Mouse (Mus musculus) intestine, postnatal 0 days (tissue): Measurements from ENCODE around the gene Trak1. TPM values are rescaled to one million over a fixed set of nuclear protein-coding genes. Genes with fewer than 3 reads are reported as not detected.

Experiments
- ATAC-seq: fragments of 200-750 bp; cut with Nextera tagmentation; 2 replicates; pipeline ENCODE4 v1.8.0; 2017; ENCODE audit warnings: mild to moderate bottlenecking, moderate TSS enrichment, moderate library complexity
- H3K27ac ChIP-seq: fragments of 300-500 bp; sonication (generic); 2 replicates; pipeline ENCODE4 v1.5.1; 2014; ENCODE audit warnings: mild to moderate bottlenecking, low read depth, low read length, moderate library complexity
- H3K27me3 ChIP-seq: fragments of 300-500 bp; sonication (generic); replicated peaks from 2 replicates; pipeline ENCODE4 v1.6.1; 2014; ENCODE audit warnings: low read length, mixed read lengths; ENCODE audit not compliant: control insufficient read depth, insufficient read depth
- H3K36me3 ChIP-seq: fragments of 300-500 bp; sonication (generic); 2 replicates; pipeline ENCODE4 v1.6.1; 2014; ENCODE audit warnings: mild to moderate bottlenecking, moderate library complexity; ENCODE audit not compliant: control insufficient read depth, insufficient read depth
- H3K4me1 ChIP-seq: fragments of 300-500 bp; sonication (generic); replicated peaks from 2 replicates; pipeline ENCODE4 v1.6.1; 2014; ENCODE audit warnings: antibody characterized with exemption, low read length, mixed read lengths; ENCODE audit not compliant: control insufficient read depth, insufficient read depth
- H3K4me2 ChIP-seq: fragments of 300-500 bp; sonication (generic); replicated peaks from 2 replicates; pipeline ENCODE4 v1.6.1; 2014; ENCODE audit warnings: low read depth, mild to moderate bottlenecking, moderate library complexity
- H3K4me3 ChIP-seq: fragments of 300-500 bp; sonication (generic); 2 replicates; pipeline ENCODE4 v1.5.1; 2014; ENCODE audit warnings: low read depth, low read length
- H3K9ac ChIP-seq: fragments of 300-500 bp; sonication (generic); 2 replicates; pipeline ENCODE4 v1.6.1; 2014; ENCODE audit warnings: mild to moderate bottlenecking, low read depth, low read length
- H3K9me3 ChIP-seq: fragments of 300-500 bp; sonication (generic); 2 replicates; pipeline ENCODE4 v1.6.1; 2016; ENCODE audit warnings: mixed run types; ENCODE audit not compliant: control insufficient read depth
- CTCF ChIP-seq: sonication (generic); IDR thresholded peaks from 2 replicates; pipeline ENCODE4 v1.5.1; 2016; ENCODE audit warnings: low read depth, mild to moderate bottlenecking, control low read depth, antibody characterized with exemption, moderate library complexity
- WGBS: fragments of 180-500 bp; shearing (Covaris S2); extraction: QIAGEN DNeasy Blood & Tissue Kit; methylation state at CpG from one replicate; pipeline ENCODE4 v1.1.7; 2014; 5-methylcytosine and 5-hydroxymethylcytosine counted together
- polyA plus RNA-seq: library from polyadenylated mRNA; unstranded; fragments of >200 nt; fragmentation: Nextera tagmentation; extraction: Ambion mirVana; gene quantifications from 2 replicates; pipeline ENCODE4 v1.2.1, GENCODE M21; 2015

The Trak1 gene
- polyA plus RNA-seq, 1 experiment from 2014 or later: 16.3 TPM

- WGBS: 70% methylated on average over 11 of the region's 11 CpGs
- no peak overlapping the region for H3K4me3 ChIP-seq
- peaks cover 55% of the 10 kb centered on the region for H3K27me3 ChIP-seq
- no peak overlapping the region for H3K4me2 ChIP-seq
- H3K27ac ChIP-seq: no peak overlapping the region
- H3K4me1 ChIP-seq: no peaks in the 10 kb centered on the region
- H3K9ac ChIP-seq: no peak overlapping the region
- TF ChIP-seq CTCF: no peak
- no peaks in the 10 kb centered on the region for H3K36me3 ChIP-seq
- ATAC-seq: no peak
- H3K9me3 ChIP-seq: no peaks in the 10 kb centered on the region
These were observed 194.4 kb downstream of the Trak1 start for GRCm38 (mm10) chr9:121491592-121492240.

GRCm38 (mm10) chr9:121494006-121494767 is 196.9 kb downstream of the Trak1 start:
- Histone ChIP-seq H3K9me3 (no peaks in the 10 kb centered on the region), H3K4me2 (peak overlapping the region; percentile 54), H3K36me3 (no peaks in the 10 kb centered on the region), H3K4me3 (peak overlapping the region; percentile 26), H3K9ac (no peak overlapping the region), H3K27me3 (peaks cover 58% of the 10 kb centered on the region), H3K27ac (no peak overlapping the region), H3K4me1 (no peaks in the 10 kb centered on the region)
- no peak for TF ChIP-seq CTCF
- ATAC-seq: no peak
- 3% methylated on average over 48 of the region's 48 CpGs for WGBS

GRCm38 (mm10) chr9:121495529-121495928 is 198.2 kb downstream of the Trak1 start, which contains the start of gene Cck:
Gene Cck (minus strand): TSS chr9:121495694.
- Histone ChIP-seq H3K27me3 (peaks cover 53% of the 10 kb centered on the region), H3K4me2 (peak within 1 kb of the TSS; percentile 54), H3K9ac (no peak within 1 kb of the TSS), H3K27ac (no peak within 1 kb of the TSS), H3K4me1 (no peaks in the 10 kb centered on the region), H3K4me3 (peak within 1 kb of the TSS; percentile 26), H3K9me3 (no peaks in the 10 kb centered on the region), H3K36me3 (no peaks in the 10 kb centered on the region)
- TF ChIP-seq CTCF: no peak
- WGBS: 2% methylated on average over 12 of the region's 12 CpGs
- peak; percentile 49; the same call in 1 of the 2 replicates for ATAC-seq

GRCm38 (mm10) chr9:121496102-121496501 is 198.8 kb downstream of the Trak1 start:
- Histone ChIP-seq H3K36me3 (no peaks in the 10 kb centered on the region), H3K27ac (no peak overlapping the region), H3K9ac (no peak overlapping the region), H3K4me2 (no peak overlapping the region), H3K4me1 (no peaks in the 10 kb centered on the region), H3K4me3 (no peak overlapping the region), H3K27me3 (peaks cover 53% of the 10 kb centered on the region), H3K9me3 (no peaks in the 10 kb centered on the region)
- TF ChIP-seq CTCF: no peak
- 35% methylated on average over 10 of the region's 10 CpGs for WGBS
- no peak for ATAC-seq

GRCm38 (mm10) chr9:121505346-121505745 is 208.0 kb downstream of the Trak1 start:
- Histone ChIP-seq H3K27me3 (no peaks in the 10 kb centered on the region), H3K4me3 (no peak overlapping the region), H3K36me3 (no peaks in the 10 kb centered on the region), H3K9me3 (no peaks in the 10 kb centered on the region), H3K4me2 (no peak overlapping the region), H3K4me1 (no peaks in the 10 kb centered on the region), H3K27ac (no peak overlapping the region), H3K9ac (no peak overlapping the region)
- 92% methylated on average over 8 of the region's 8 CpGs for WGBS
- ATAC-seq: no peak
- no peak for TF ChIP-seq CTCF

GRCm38 (mm10) chr9:121506478-121507180 is 209.3 kb downstream of the Trak1 start:
- no peak for ATAC-seq
- Histone ChIP-seq H3K36me3 (no peaks in the 10 kb centered on the region), H3K9me3 (no peaks in the 10 kb centered on the region), H3K27me3 (no peaks in the 10 kb centered on the region), H3K4me3 (no peak overlapping the region), H3K9ac (no peak overlapping the region), H3K4me1 (no peaks in the 10 kb centered on the region), H3K27ac (no peak overlapping the region), H3K4me2 (no peak overlapping the region)
- WGBS: 70% methylated on average over 8 of the region's 8 CpGs
- no peak for TF ChIP-seq CTCF
